Mouse (Mus musculus) liver, embryonic 11.5 days (tissue): ENCODE measurements around the gene Adipor2. TPM values are rescaled to one million over a fixed set of nuclear protein-coding genes. Genes with fewer than 3 reads are reported as not detected.
A peak's percentile ranks its signal among the peaks of the same experiment; 100 is the strongest.
"Not testable (repeated sequence)": the region's sequence is repeated elsewhere in the genome, so short reads cannot be mapped to it uniquely, and the experiment has no call there.

ENCODE experiments used
- ATAC-seq: fragments of 200-750 bp; cut with Nextera tagmentation; replicated peaks from 2 replicates; pipeline ENCODE4 v1.8.0; 2017; ENCODE audit warnings: moderate number of reproducible peaks, mild to moderate bottlenecking, moderate TSS enrichment, moderate library complexity; ENCODE audit not compliant: low FRiP score
- DNase-seq: peaks from one replicate; pipeline ENCODE4 v3.0.0-alpha.2; 2017; ENCODE audit warnings: low spot score
- H3K27ac ChIP-seq: fragments of 300-500 bp; sonication (generic); 2 replicates; pipeline ENCODE4 v1.5.1; 2014; ENCODE audit warnings: mild to moderate bottlenecking, low read depth, low read length, control low read depth
- H3K27me3 ChIP-seq: fragments of 300-500 bp; sonication (generic); replicated peaks from 2 replicates; pipeline ENCODE4 v1.6.1; 2014; ENCODE audit warnings: low read length, mixed read lengths; ENCODE audit not compliant: control insufficient read depth, insufficient read depth
- H3K36me3 ChIP-seq: fragments of 300-500 bp; sonication (generic); 2 replicates; pipeline ENCODE4 v1.6.1; 2014; ENCODE audit warnings: mild to moderate bottlenecking, low read length, moderate library complexity, mixed read lengths; ENCODE audit not compliant: control insufficient read depth, insufficient read depth
- H3K4me1 ChIP-seq: fragments of 300-500 bp; sonication (generic); replicated peaks from 2 replicates; pipeline ENCODE4 v1.6.1; 2014; ENCODE audit warnings: low read length, mixed read lengths; ENCODE audit not compliant: control insufficient read depth, insufficient read depth
- H3K4me2 ChIP-seq: fragments of 300-500 bp; sonication (generic); 2 replicates; pipeline ENCODE4 v1.6.1; 2014; ENCODE audit warnings: mild to moderate bottlenecking, control low read depth, moderate library complexity
- H3K4me3 ChIP-seq: fragments of 300-500 bp; sonication (generic); 2 replicates; pipeline ENCODE4 v1.5.1; 2014; ENCODE audit warnings: low read depth, low read length, control low read depth
- H3K9ac ChIP-seq: fragments of 300-500 bp; sonication (generic); 2 replicates; pipeline ENCODE4 v1.6.1; 2014; ENCODE audit warnings: low read depth, low read length, control low read depth
- H3K9me3 ChIP-seq: fragments of 300-500 bp; sonication (generic); 2 replicates; pipeline ENCODE4 v1.6.1; 2016; ENCODE audit warnings: low read length, inconsistent platforms, mixed read lengths; ENCODE audit not compliant: control insufficient read depth
- WGBS: fragments of 180-500 bp; shearing (Covaris S2); extraction: QIAGEN DNeasy Blood & Tissue Kit; methylation state at CpG from one replicate; pipeline ENCODE4 v1.1.7; 2014; 5-methylcytosine and 5-hydroxymethylcytosine counted together
- polyA plus RNA-seq: library from polyadenylated mRNA; unstranded; fragments of >200 nt; fragmentation: Nextera tagmentation; extraction: Ambion mirVana; gene quantifications from 2 replicates; pipeline ENCODE4 v1.2.1, GENCODE M21; 2014

Gene Adipor2
- polyA plus RNA-seq, 1 experiment from 2014 or later = 15.8 TPM

DNA sequence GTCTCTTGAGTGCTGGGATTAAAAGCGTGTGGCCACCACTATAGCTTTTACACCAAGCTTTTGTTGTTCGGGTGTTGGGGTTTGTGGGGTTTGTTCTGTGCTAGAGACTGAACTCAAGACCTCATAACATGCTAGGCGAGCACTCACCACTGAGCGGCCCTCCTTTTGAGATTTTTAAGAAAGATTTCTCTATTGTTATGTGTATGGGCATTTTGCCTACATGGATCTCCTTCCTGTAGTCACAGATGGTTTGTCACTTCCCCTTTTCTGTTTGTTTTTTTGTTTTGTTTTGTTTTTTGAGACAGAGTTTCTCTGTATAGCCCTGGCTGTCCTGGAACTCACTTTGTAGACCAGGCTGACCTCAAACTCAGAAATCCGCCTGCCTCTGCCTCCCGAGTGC is 57.3 kb downstream of the Adipor2 start:
- H3K27me3 ChIP-seq, ATAC-seq, H3K27ac ChIP-seq, DNase-seq, H3K4me3 ChIP-seq, H3K4me2 ChIP-seq, H3K9me3 ChIP-seq, H3K9ac ChIP-seq: not testable (repeated sequence)
- H3K36me3 ChIP-seq = peaks cover 32% of the 10 kb centered on the region
- H3K4me1 ChIP-seq = peaks cover 19% of the 10 kb centered on the region
- 81% methylated on average over 6 of the region's 6 CpGs for WGBS

DNA sequence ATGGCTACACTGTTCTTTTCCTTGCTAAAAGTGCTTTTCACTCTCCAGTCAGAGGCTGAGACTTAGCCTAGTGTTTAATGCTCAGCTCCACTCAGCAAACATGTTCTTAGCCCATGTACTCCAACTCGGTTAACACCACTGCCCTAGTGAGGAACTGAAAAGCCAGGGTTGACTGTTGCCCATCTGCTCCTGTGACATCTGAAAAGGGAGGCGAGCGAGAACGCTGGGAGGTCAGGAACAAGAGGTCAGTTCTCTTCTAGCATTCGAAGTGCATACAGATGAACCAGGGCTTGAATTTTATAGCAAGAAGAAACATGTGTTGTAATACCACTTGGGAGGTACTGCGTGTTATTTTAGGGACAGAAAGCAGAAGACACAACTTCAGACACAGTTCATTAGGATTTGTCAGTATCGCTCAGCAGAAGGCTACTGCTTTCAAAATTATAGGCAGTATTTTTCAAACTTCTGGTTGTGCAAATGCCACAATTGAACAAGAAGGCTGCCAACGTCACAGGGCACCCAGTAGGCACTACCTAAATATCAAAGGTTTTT is 59.4 kb downstream of the Adipor2 start:
- Histone ChIP-seq H3K36me3 (peaks cover 32% of the 10 kb centered on the region), H3K27me3 (no peaks in the 10 kb centered on the region), H3K27ac (no peak overlapping the region), H3K9ac (no peak overlapping the region), H3K4me1 (peaks cover 19% of the 10 kb centered on the region), H3K9me3 (no peaks in the 10 kb centered on the region), H3K4me2 (no peak overlapping the region), H3K4me3 (no peak overlapping the region)
- DNase-seq (no peak), ATAC-seq (no peak)
- 90% methylated on average over 8 of the region's 8 CpGs for WGBS

- ATAC-seq (no peak), DNase-seq (no peak)
- Histone ChIP-seq H3K27me3 (no peaks in the 10 kb centered on the region), H3K4me2 (no peak overlapping the region), H3K27ac (no peak overlapping the region), H3K36me3 (peaks cover 14% of the 10 kb centered on the region), H3K4me3 (no peak overlapping the region), H3K9me3 (no peaks in the 10 kb centered on the region), H3K4me1 (no peaks in the 10 kb centered on the region; the same call in 1 of the 2 replicates), H3K9ac (no peak overlapping the region)
- 83% methylated on average over 6 of the region's 6 CpGs for WGBS
Observed at GRCm38 (mm10) chr6:119352501-119352900, 65.0 kb downstream of the Adipor2 start.

- H3K9me3 ChIP-seq = no peaks in the 10 kb centered on the region
- no peak for DNase-seq
- WGBS = 79% methylated on average over 8 of the region's 8 CpGs
- H3K9ac ChIP-seq = no peak overlapping the region
- H3K4me2 ChIP-seq = no peak overlapping the region
- H3K4me1 ChIP-seq = no peaks in the 10 kb centered on the region; the same call in 1 of the 2 replicates
- no peak overlapping the region for H3K4me3 ChIP-seq
- ATAC-seq = no peak
- no peak overlapping the region for H3K27ac ChIP-seq
- no peaks in the 10 kb centered on the region for H3K27me3 ChIP-seq
- peaks cover 8% of the 10 kb centered on the region for H3K36me3 ChIP-seq
Observed at GRCm38 (mm10) chr6:119351656-119352055, 65.8 kb downstream of the Adipor2 start.

- Histone ChIP-seq H3K4me2 (no peak overlapping the region), H3K9me3 (no peaks in the 10 kb centered on the region), H3K27ac (no peak overlapping the region), H3K4me1 (no peaks in the 10 kb centered on the region; the same call in 1 of the 2 replicates), H3K4me3 (no peak overlapping the region), H3K27me3 (no peaks in the 10 kb centered on the region), H3K36me3 (peaks cover 5% of the 10 kb centered on the region), H3K9ac (no peak overlapping the region)
- DNase-seq (no peak), ATAC-seq (no peak)
- WGBS = 83% methylated on average over 9 of the region's 9 CpGs
Observed at GRCm38 (mm10) chr6:119350703-119351198, 66.8 kb downstream of the Adipor2 start.

- DNase-seq = peak; percentile 62
- Histone ChIP-seq H3K9me3 (no peaks in the 10 kb centered on the region), H3K4me1 (no peaks in the 10 kb centered on the region; the same call in 1 of the 2 replicates), H3K4me2 (no peak overlapping the region), H3K4me3 (no peak overlapping the region), H3K27ac (no peak overlapping the region), H3K9ac (no peak overlapping the region), H3K27me3 (no peaks in the 10 kb centered on the region), H3K36me3 (no peaks in the 10 kb centered on the region)
- WGBS = 0% methylated on average over 1 of the region's 1 CpGs
- ATAC-seq = no peak
Observed at GRCm38 (mm10) chr6:119348234-119348633, 69.3 kb downstream of the Adipor2 start.

- Histone ChIP-seq H3K9ac (no peak overlapping the region), H3K4me1 (no peaks in the 10 kb centered on the region; the same call in 1 of the 2 replicates), H3K36me3 (no peaks in the 10 kb centered on the region), H3K27me3 (no peaks in the 10 kb centered on the region), H3K27ac (no peak overlapping the region), H3K4me2 (no peak overlapping the region), H3K9me3 (no peaks in the 10 kb centered on the region), H3K4me3 (no peak overlapping the region)
- 69% methylated on average over 5 of the region's 5 CpGs for WGBS
- DNase-seq (no peak), ATAC-seq (no peak)
Observed at GRCm38 (mm10) chr6:119347813-119348212, 69.7 kb downstream of the Adipor2 start.

DNA sequence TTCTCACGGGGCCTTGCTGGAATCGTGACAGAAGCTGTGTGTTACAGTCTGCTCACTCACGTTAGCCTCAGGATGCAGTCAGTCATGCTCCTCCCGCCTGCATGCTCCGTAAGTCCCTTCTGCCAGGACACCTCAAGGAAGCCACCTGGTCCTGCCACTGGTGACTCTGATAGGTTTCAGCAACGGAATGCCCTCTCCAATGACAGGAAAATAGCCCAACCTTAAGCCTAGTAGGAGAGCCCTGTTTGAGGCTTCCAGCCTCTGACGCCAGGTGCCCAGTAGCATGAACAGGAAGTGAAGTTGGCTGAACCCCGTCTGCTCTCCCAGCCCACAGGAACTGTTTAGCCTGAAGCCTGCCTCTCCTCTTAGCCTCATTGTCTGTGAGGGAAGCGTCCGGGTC is 71.2 kb downstream of the Adipor2 start:
- H3K9me3 ChIP-seq = no peaks in the 10 kb centered on the region
- DNase-seq = no peak
- no peak overlapping the region for H3K27ac ChIP-seq
- no peaks in the 10 kb centered on the region for H3K27me3 ChIP-seq
- no peak overlapping the region for H3K4me2 ChIP-seq
- 49% methylated on average over 10 of the region's 10 CpGs for WGBS
- H3K4me1 ChIP-seq = no peaks in the 10 kb centered on the region; the same call in 1 of the 2 replicates
- no peak overlapping the region for H3K9ac ChIP-seq
- no peak for ATAC-seq
- no peak overlapping the region for H3K4me3 ChIP-seq
- H3K36me3 ChIP-seq = no peaks in the 10 kb centered on the region

DNA sequence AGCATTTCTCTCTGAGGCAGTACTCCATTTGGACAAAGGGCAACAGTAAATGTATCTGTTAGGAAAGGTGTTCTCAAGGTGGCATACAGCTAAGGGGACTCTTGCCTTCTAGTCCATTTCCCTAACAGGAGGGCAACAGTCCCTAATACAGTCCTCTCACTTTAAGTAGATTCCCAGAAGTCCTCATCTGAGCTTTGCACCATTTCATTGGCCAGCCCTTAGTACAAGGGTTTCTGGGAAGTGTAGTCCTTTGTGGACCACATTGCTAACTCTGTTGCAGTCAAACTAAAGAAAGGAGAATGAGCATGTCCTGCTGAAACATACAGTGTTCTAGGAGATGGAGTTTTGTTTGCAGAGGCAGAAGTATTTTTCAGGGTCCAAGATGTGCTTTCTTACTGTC is 76.1 kb downstream of the Adipor2 start:
- Histone ChIP-seq H3K4me1 (no peaks in the 10 kb centered on the region), H3K27me3 (no peaks in the 10 kb centered on the region), H3K27ac (no peak overlapping the region), H3K36me3 (no peaks in the 10 kb centered on the region), H3K9ac (no peak overlapping the region), H3K9me3 (no peaks in the 10 kb centered on the region), H3K4me3 (no peak overlapping the region), H3K4me2 (no peak overlapping the region)
- 0 out of 2 replicates have a peak, but pooled peaks have one; percentile 60 for ATAC-seq
- DNase-seq = no peak
